Mouse (Mus musculus): ENCODE data around the gene Acap2.

Acap2 gene

DNA sequence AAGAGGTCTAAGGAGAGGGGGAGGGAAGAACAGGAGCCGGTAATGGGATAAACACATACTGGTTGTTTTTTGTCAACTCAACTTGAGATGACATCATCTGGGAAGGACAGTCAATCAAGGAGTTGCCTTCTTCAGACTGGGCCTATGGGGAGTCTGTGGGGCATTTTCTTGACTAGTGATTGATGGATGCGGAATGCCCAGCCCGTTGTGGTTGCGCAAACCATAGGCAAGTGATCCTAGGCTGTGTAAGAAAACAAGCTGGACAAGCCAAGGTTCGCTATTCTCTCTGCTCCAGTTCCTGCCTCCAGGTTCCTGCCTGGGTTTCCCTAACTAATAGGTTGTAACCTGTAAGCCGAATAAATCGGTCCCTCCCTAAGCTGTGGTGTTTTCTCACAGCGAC, 4.1 kb upstream of the Acap2 start:
- no peak for DNase-seq (ENCODE audit: low spot score)

DNA sequence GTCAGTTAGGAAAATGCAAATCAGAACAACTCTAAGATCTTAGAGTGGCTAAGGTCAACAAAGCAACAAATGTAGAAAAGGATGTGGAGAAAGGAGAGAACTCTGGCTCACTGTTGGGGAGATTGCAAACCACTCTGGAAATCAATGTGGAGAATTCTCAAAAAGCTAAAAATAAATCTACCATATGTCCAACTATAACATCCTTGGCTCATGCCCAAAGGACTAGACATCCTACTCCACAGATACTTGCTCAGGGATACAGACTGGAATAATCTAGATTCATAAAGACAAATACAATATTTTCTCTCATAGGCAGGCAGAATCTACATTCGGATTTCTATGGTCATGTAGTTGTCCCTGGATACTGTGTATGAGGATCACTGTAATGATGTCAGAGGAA, 3.2 kb upstream of the Acap2 start:
- DNase-seq (ENCODE audit: low spot score) = no peak

DNA sequence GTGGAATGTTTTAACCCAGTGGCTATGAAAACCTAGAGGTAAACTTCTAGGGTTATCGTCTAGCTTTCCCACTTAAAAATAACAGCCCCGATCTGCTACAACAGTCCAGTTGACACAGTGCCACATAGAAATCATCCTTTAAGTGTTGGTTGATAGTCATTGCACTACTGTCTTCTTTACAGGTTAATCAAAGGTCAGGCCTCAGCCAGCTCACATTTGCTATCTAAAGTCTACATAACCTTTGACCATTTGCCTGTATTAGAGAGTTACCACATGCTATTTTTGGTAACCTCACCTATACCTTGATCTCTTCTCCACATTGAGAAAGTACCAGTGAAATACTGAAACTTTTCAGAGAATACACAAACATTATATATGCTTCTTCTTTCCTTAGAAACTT, 659 bp upstream of the Acap2 start:
- no peak for DNase-seq (ENCODE audit: low spot score)

DNA sequence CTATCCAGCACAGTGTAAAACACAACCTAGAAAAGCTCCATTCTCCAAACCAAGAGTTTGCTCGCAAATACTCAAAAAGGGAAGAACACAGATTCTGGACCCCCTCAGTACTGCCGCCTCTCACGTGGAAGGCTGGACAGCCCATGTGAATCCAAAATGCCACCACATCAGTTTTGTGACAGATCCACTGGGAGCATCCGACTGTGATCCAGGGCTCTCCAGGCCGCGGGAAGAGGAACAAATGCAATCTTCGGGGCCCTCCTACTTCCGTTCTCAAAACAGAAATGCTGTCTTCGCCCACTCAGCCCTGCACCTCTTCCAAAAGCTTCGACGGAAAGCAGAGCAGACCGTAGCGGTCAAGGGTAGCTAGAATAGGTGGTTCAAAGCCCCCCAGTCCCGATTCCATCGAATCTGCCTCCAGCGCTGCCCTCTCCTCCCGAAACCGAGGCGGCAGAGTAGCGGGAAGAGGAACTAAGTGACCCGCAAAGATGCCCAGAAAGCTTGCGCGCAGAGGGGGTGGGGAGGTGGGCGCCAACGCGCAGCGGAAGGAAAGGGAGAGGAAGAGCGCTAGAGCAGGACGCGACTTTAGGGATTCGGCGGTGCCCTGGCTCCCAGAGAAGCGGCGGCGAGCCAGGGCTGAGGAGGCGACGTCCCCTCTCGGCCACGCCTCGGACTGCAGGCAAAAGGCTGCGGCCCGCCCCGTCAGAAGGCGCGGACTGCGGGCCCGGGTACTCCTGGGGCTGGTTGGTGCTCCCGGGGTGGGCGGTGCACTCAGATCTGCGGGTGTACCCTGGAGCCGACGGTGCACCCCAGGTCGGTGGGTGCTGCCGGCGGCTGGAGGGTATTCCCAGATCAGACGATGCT, 887 bp downstream of the Acap2 start:
- DNase-seq (ENCODE audit: low spot score) = peak; percentile 83

DNA sequence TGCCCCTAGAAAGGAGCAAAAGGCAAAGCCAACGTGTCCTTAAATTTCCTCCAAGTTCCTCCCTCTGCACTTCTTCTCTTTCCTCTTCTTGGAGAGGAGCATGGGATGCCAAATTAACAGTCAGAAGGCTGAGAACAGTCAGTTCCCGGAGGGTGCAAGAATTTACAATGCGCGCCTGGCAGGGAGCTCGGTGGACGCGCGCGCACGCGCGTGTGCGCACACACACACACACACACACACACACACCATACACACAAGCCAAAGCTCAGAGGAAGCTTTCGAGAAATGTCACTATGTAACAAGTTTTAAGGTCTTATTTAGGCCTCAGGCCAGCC, 1.5 kb downstream of the Acap2 start:
- no peak for DNase-seq (ENCODE audit: low spot score)

DNA sequence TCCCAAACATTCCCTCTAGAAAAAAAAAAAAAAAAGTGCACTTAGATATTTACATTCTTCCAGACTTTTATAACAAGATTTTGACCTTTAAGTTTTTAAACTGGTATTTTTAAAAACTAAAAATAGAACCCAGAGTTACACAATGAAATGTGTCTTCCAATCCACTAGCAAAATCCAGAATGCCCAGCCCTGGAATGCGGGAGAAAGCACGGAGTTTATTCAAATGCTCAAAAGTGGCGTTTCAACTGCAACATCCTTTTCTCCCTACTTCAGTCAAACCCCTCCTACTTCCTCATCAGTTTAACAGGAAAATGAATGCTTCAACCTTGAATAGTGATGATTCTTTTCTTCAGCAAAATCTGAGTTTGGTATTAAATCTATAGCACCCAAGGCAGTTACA, 4.1 kb downstream of the Acap2 start:
- peak; percentile 64 for DNase-seq (ENCODE audit: low spot score)

DNA sequence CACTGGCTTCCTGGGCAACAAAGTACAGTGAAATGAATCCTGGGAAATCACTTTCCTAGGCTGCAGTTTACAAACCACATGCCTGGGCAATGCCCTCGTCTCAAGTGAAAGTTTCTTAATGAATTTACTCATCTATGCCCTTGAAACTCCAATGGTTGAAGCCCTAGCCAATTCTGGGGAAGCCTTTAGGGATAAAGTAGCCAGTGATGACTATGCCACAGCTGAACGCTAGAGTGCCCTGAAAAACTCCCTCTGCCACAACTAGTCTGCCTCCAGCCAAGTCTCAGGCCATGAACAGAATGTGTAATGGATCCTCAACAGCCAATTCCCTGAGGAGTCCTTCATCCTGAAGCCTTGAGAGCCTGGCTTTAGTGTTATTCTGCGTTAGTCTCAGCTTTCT, 8.5 kb downstream of the Acap2 start:
- peak; percentile 55 for DNase-seq (ENCODE audit: low spot score)

DNA sequence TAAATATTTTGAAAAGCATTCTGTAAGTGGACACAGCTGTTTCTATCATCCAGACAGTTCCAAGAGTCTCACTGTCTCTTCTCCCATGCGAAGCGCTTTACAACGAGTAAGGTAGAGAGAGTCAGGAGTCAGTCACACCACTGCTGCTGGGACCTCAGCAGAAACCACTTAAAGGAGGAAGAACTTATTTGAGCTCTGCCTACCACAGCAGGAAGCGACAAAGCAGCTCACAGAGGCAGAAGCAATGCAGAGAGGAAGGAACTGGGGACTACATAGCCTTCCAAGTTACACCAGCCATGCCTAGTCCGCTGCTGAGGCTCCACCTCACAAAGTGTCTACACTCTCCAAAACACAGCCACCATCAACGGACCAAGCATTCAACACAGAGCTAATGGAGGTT, 9.2 kb downstream of the Acap2 start:
- DNase-seq (ENCODE audit: low spot score) = no peak

DNA sequence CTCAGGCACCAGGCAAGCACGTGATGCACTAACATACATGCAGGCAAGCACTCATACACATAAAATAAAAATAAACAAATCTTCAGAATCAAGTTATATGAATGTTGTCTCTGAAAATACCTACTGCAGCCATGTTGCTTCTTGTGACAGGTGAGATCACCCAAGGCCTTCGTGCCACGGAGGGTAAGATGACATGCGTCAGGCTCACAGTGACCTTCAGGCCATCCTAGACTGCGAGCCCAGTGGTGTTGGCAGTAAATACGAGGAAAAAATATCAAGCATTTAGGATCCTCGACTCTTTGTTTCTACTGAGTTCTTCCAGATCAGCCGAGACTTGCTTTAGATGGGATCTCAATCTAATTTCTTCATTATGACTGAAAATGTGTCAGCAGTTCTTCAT, 10.6 kb downstream of the Acap2 start:
- DNase-seq (ENCODE audit: low spot score) = no peak

DNA sequence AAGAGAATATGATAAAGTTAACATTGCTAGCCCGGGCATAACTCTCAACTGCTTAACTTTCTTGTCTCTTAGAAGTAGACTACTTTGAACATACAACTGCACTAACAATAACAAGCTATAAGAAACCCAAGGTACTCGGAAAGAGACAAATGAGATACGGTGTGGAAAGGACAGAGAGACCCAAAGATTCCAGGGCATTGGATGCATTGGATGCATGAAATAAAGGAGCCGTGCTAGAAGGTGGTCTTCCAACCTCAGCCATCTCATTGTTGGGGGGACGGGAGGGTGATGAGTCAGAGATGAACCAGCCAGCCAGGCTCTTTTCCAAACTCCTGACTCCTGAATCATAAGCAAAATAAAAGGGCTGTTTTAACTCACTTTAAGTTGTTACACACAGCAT, 11.8 kb downstream of the Acap2 start:
- no peak for DNase-seq (ENCODE audit: low spot score)

DNA sequence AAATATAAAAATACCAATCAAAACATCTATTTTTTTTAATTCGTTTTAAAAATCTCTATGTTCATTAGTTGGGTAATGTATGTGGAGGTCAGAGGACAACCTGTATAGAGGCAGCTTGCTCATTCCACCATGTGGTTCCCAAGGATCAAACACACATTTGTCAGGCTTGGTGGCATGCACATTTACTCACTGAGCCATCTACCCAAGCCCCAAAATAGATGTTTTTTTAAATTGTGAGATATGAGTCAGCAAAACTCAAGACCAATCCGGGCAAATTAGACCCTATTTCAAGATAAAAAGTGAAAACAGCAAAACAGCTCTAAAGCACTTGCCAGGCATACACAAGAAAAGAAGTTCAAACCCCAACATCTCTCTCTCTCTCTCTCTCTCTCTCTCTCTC, 12.2 kb downstream of the Acap2 start:
- no peak for DNase-seq (ENCODE audit: low spot score)

DNA sequence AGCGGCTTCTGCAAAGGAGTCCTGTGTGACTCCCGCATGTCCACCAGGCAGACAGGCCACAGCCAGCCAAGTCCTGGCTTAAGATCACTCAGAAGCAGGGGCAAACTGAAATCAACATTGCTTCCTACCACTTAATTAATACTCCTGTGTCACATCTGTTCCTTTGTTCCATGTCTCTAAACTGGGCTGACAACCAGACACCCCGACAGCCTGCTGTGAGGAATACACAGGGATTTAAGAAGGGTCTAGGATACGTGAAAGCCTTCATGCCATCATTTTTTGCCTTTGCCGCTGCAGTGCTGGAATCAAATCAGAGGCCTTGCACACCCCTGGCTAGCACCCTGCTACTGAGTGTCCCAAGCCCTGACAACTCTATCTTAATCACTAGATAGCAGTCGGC, 12.8 kb downstream of the Acap2 start:
- DNase-seq (ENCODE audit: low spot score) = no peak

DNA sequence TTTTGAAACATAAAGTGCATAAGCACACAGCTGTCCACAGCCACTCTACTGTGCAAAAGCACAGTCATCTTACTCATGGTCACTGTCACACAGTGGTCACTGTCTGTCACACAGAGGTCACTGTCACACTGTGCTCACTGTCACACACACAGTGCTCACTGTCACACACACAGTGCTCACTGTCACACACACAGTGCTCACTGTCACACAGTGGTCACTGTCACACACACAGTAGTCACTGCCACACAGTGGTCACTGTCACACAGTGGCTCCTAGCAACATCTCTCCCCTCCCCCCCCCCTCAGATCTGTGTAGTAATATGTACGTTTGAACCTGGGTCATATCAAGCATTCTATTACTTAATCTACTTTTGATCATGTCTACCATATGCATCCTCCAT, 13.9 kb downstream of the Acap2 start:
- DNase-seq (ENCODE audit: low spot score) = no peak

DNA sequence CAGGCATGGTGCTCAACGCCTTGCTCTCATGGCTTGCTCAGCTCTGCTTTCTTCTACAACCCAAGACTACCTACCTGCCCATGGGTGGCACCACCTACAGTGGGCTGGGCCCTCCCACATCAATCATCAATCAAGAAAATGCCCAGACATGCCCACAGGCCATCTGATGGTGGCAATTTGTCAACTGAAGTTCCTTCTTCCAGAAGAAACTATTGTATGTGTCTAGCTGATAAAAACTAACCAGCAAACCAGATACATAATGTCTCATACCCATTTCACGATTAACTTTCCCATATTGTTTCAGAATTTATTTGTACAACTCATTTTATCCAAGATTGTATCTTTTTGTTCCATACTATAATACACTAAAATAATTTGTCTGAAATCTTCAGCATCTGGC, 15.3 kb downstream of the Acap2 start:
- DNase-seq (ENCODE audit: low spot score) = no peak

DNA sequence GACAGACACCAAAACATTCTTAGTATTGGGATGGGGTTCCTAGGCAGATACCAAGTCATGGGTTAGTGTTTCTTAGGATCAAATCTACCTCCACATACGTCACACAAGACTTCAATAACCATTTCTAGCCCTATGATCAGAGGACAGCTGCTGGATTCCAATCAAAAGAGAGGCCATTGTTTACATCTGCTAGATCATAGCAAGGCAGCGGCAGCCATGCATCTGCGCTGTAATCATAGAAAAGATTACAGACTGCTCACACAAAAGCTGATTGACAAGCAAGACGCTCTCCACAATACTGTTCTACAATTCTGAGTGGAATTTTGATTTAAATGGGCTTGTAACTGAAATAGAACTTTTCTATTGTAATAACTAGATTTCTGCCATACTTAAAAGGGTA, 16.3 kb downstream of the Acap2 start:
- DNase-seq (ENCODE audit: low spot score) = no peak

DNA sequence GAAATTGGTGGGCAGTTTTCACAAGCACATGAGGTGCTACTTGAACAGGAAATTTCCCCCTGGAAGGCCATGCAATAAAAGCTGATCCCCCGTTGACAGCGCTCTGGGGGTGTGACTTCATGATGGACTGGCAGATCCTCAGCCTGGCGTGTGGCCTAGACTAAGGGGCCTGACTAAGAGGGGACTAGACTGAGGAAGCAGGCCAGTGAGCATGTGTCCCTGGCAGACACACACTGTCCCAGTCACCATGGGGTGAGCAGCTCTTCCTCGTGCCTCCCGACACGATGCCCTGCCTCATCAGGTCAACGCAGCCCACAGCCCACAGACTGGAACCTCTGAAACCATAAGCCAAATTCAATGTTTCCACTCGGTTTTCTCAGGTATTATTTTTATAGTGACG, 18.5 kb downstream of the Acap2 start:
- no peak for DNase-seq (ENCODE audit: low spot score)

DNA sequence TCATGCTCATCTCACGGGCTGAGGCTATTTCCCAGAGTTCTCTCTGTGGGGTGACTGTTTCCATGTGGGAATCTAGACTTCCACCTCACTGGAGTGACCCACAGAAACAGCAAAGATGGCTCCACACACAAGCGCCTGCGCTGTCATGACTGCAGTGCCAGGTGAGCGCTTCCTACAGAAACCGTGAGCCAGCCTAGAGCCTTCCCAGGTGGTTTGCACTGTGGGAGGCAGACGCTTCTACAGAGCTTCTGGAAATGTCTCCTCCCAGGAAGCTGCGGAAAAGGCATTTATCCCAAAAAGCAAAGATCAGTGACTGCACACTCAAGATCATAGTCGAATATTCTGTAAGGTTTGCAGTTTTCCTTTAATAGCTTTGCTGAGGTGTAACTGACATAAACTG, 20.2 kb downstream of the Acap2 start:
- DNase-seq (ENCODE audit: low spot score) = no peak

DNA sequence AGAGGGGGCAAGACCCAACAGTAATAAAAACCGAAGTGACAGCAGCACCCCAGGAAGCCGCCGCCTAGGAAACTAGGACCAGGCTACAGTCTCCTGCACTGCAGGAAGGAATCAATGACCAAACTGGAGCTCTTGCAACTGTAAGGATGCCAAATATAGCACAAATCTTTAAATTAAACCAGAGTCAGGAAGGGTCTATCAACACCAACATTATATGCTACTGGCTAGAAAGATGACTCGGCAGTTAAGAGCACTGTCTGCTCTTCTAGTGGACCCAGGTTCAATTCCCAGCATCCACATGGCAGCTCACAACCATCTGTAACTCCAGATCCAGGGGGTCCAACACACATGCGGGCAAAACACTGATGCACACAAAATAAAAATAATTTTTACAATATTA, 21.7 kb downstream of the Acap2 start:
- no peak for DNase-seq (ENCODE audit: low spot score)

DNA sequence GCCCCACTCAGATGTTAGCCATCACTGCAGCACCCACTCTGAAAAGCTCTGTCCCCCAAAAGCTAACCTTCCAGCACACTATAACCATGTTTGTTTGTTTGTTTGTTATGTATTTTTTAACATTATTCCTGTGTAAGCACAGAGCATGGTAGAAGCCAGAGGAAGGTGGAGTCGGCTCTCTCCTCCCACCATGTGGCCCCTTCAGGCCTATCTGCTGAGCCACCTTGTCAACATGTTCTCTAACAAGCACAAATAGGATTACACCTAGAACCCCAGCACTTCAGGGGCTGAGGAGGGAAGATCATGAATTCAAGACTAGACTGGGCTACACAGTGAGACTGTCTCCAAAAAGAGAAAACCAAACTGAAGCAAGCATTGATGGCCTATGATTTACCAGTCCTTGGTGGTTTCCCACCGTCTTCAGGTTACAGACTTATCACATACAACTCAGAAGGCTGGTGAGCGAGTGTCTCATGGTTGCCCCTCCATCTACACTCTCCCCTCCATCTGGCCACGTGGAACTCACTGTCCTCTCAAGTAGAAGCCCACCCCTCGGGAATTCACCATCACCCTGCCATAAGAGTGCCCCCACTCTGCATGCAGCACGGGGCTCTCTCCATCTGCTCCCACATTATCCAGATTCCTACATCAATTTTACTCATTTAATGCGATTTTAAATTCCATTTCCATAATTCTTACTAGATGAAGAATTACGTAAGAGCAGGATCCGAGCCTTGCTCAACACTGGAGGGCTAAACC, 26.0 kb downstream of the Acap2 start:
- no peak for DNase-seq (ENCODE audit: low spot score)

DNA sequence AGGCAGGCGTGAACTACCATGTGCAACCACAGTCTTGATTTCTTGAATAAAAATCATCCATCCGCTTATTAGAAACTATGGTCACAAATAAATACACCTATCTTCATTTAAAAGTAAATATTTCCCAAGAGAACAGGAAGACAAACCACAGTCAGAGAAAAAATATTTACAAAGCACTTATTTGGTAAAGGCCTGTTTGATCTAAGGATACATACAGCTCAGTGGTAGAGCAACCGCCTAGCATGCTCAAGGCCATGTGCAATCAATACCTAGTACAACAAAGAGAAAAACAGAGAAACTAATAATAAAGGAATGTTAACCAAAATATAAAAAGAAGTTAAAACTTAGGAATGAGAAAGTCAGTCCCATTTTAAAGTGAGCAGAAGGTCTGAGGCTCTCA, 28.8 kb downstream of the Acap2 start:
- no peak for DNase-seq (ENCODE audit: low spot score)

DNA sequence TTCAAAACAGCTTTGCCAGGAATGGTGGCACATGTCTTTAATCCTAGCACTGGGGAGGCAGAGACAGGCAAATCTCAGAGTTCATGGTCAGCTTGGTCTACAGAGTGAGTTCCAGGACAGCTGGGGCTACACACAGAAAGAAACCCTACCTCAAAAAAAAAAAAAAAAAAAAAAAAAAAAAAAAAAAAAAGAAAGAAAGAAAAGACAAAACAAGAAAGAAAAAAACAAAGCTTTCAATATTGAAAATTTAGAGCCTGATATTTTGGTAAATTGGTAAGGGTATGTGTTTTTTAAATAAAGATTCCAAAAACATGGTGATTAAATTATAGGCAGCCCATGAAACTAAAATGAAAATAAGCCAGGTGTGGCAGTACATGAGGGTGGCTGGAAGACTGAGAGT, 29.6 kb downstream of the Acap2 start:
- no peak for DNase-seq (ENCODE audit: low spot score)

DNA sequence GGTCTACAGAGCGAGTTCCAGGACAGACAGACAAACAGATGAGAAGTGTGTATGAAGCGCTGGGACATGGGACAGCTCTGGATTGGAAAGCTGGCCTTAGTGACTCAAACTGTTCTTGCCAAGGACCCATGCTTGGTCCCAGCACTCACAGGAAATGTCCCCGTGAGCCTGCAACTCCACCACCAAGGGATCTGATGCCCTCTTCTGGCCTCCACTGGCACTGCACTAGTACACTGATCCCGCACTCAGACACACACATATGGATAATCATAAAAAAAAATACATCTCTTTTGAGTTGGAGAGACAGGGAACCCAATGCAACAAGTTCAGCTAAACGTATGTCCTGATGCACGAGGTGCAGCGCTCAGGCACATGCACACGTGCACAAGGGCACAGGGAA, 30.7 kb downstream of the Acap2 start:
- DNase-seq (ENCODE audit: low spot score) = no peak

DNA sequence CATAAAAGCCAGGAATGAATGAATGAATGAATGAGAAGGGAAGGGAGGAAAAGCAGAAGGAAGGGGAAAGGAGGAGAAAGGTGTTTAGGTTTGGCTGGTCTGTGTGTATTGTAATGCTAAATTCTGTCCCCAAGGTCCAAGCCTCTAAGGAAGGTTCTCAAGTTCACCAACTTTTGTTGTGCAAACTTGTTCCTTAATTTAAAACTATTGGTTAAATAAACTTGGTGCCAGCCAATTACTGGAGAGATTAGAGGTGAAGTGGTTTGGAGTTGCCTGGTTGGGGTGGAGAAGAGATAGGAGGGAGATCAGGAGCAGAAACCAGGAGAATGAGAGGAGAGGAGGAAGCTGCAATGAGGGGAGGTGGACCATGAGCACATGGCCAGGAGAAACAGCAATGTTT, 31.4 kb downstream of the Acap2 start:
- DNase-seq (ENCODE audit: low spot score) = no peak

DNA sequence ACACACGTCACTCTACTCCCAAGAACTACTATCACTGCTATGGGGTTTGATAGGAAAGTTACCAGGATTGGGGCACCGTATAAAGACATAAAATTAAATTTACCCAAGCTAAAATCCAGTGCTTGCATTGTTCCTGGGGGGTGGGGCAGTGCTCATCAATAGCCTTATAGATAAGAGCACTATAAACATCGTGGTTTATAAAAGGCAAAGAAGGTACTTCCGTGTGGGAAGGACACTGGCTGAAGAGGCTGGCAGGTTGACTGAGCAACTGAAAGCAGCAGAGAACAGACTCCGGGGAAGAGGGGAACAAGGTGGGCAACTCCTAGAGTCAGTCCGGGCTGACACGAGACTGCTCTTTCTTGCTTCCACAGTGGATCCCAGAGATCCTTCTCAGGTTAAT, 33.1 kb downstream of the Acap2 start:
- DNase-seq (ENCODE audit: low spot score) = no peak
